In genomic region chr10:75559041-75559675, GRCm38 (mm10) we compare ENCODE assay signal across 8 mouse cellular contexts. TPM values are rescaled to one million over a fixed set of nuclear protein-coding genes. Genes with fewer than 3 reads are reported as not detected.
DNase-seq lines count a peak whose midpoint lies in the region; ATAC-seq and TF ChIP-seq lines count a peak whose summit lies in the region.

No protein-coding gene starts in this region.

- H3K9ac ChIP-seq in heart, embryonic 15.5 days, result peak overlapping the region; percentile 58
- H3K9ac ChIP-seq in midbrain, embryonic 13.5 days (replicated peaks), result peak overlapping the region; percentile 86

- peak overlapping the region; percentile 62 for H3K4me3 ChIP-seq in heart, embryonic 15.5 days
- H3K4me3 ChIP-seq in hindbrain, embryonic 10.5 days, result peak overlapping the region; percentile 72
- H3K4me3 ChIP-seq in midbrain, embryonic 13.5 days (replicated peaks), result peak overlapping the region; percentile 70

- 8% methylated on average over 14 of the region's 14 CpGs for WGBS in heart, embryonic 15.5 days
- WGBS in hindbrain, embryonic 10.5 days, result 3% methylated on average over 14 of the region's 14 CpGs
- WGBS in midbrain, embryonic 13.5 days, result 3% methylated on average over 14 of the region's 14 CpGs

- TF ChIP-seq CTCF in brain, embryonic 14.5 days (IDR thresholded peaks at IDR 0.05; ENCODE audit: borderline replicate concordance, extremely low read depth, insufficient read depth, insufficient read length), result no peak

- H3K9me3 ChIP-seq in heart, embryonic 15.5 days (replicated peaks), result no peaks in the 10 kb centered on the region
- H3K9me3 ChIP-seq in hindbrain, embryonic 10.5 days, result no peaks in the 10 kb centered on the region
- H3K9me3 ChIP-seq in midbrain, embryonic 13.5 days, result no peaks in the 10 kb centered on the region

- TF ChIP-seq POLR2A in brain, embryonic 14.5 days (IDR thresholded peaks at IDR 0.05; ENCODE audit: borderline replicate concordance, extremely low read depth, insufficient read depth, insufficient read length, poor library complexity, severe bottlenecking), result 0 out of 2 replicates have a peak, but pooled peaks have one; percentile 7

- DNase-seq in heart, postnatal 14 days, result no peak
- peak; percentile 68 for DNase-seq in brain, embryonic 14.5 days (ENCODE audit: low read depth)
- DNase-seq in hindbrain, embryonic 10.5 days (ENCODE audit: low spot score), result no peak
- no peak for DNase-seq in frontal cortex, postnatal 10 days (ENCODE audit: low spot score in 2 of 2)
- no peak for DNase-seq in left cerebral cortex, postnatal 4 days
- DNase-seq in gastrocnemius, postnatal 14 days, result no peak

- peak overlapping the region; percentile 98 for H3K4me2 ChIP-seq in heart, embryonic 15.5 days
- H3K4me2 ChIP-seq in midbrain, embryonic 13.5 days (replicated peaks), result peak overlapping the region; percentile 89

- H3K27ac ChIP-seq in heart, embryonic 15.5 days, result no peak overlapping the region
- H3K27ac ChIP-seq in hindbrain, embryonic 10.5 days, result peak overlapping the region; percentile 88
- peak overlapping the region; percentile 93 for H3K27ac ChIP-seq in midbrain, embryonic 13.5 days

- no peak for ATAC-seq in heart, embryonic 15.5 days (replicated peaks; ENCODE audit: insufficient number of reproducible peaks, insufficient read depth, low FRiP score, low read depth)
- peak; percentile 19 for ATAC-seq in midbrain, embryonic 13.5 days

- no peaks in the 10 kb centered on the region for H3K36me3 ChIP-seq in heart, embryonic 15.5 days
- no peaks in the 10 kb centered on the region for H3K36me3 ChIP-seq in hindbrain, embryonic 10.5 days
- peaks cover 20% of the 10 kb centered on the region for H3K36me3 ChIP-seq in midbrain, embryonic 13.5 days

- intact Hi-C loops in heart, postnatal 14 days (cut with DNase I), result no loop called here
- intact Hi-C loops in left cerebral cortex, postnatal 4 days (cut with DNase I), result no loop called here
- intact Hi-C loops in gastrocnemius, postnatal 14 days (cut with DNase I; ENCODE audit: low total_unique reads), result no loop called here

- H3K27me3 ChIP-seq in heart, embryonic 15.5 days, result peaks cover 54% of the 10 kb centered on the region
- peaks cover 68% of the 10 kb centered on the region for H3K27me3 ChIP-seq in hindbrain, embryonic 10.5 days (ENCODE audit: insufficient read depth, poor library complexity, severe bottlenecking)
- H3K27me3 ChIP-seq in midbrain, embryonic 13.5 days, result peaks cover 19% of the 10 kb centered on the region

- peaks cover 40% of the 10 kb centered on the region for H3K4me1 ChIP-seq in heart, embryonic 15.5 days (replicated peaks)
- peaks cover 51% of the 10 kb centered on the region for H3K4me1 ChIP-seq in hindbrain, embryonic 10.5 days (replicated peaks)
- H3K4me1 ChIP-seq in midbrain, embryonic 13.5 days (replicated peaks), result peaks cover 43% of the 10 kb centered on the region

RNA-seq across cellular contexts. Expression of gene Lrrc75b, which starts 1.0 kb away (rescaled TPM):
- 1.7 and 2.2 TPM in 2 replicates for polyA plus RNA-seq in heart, embryonic 15.5 days (2015; fragmentation: Nextera tagmentation; extraction: Ambion mirVana)
- total RNA-seq in heart, postnatal 14 days (2021), result 1 to 10 TPM; 1.3 to 1.5 TPM
- polyA plus RNA-seq in brain, embryonic 14.5 days (2012; rRNA removed), result 22.7 and 38.8 TPM in 2 replicates
- polyA plus RNA-seq in hindbrain, embryonic 10.5 days (2016; fragmentation: Nextera tagmentation; extraction: Ambion mirVana), result 2.8 and 6.6 TPM in 2 replicates
- polyA plus RNA-seq in midbrain, embryonic 13.5 days (2015; fragmentation: Nextera tagmentation; extraction: Ambion mirVana), result 21.4 and 21.8 TPM in 2 replicates
- total RNA-seq in left cerebral cortex, postnatal 4 days (2021), result 10 to 100 TPM; 46.4 to 49.0 TPM
- under 1 TPM; 0.53 to 0.90 TPM for total RNA-seq in gastrocnemius, postnatal 14 days (2021)

RNA-seq across cellular contexts. Expression of gene Ggt1, which starts 2.2 kb away (rescaled TPM):
- polyA plus RNA-seq in heart, embryonic 15.5 days (2015; fragmentation: Nextera tagmentation; extraction: Ambion mirVana), result 0.48 and 0.86 TPM in 2 replicates
- not detected for total RNA-seq in heart, postnatal 14 days (2021)
- polyA plus RNA-seq in brain, embryonic 14.5 days (2012; rRNA removed), result 2.3 and 2.6 TPM in 2 replicates
- polyA plus RNA-seq in hindbrain, embryonic 10.5 days (2016; fragmentation: Nextera tagmentation; extraction: Ambion mirVana), result 3.3 and 3.4 TPM in 2 replicates
- 0.76 and 0.94 TPM in 2 replicates for polyA plus RNA-seq in midbrain, embryonic 13.5 days (2015; fragmentation: Nextera tagmentation; extraction: Ambion mirVana)
- 1 to 10 TPM; 3.1 to 3.5 TPM for total RNA-seq in left cerebral cortex, postnatal 4 days (2021)
- under 1 TPM; 0.66 TPM for total RNA-seq in gastrocnemius, postnatal 14 days (2021)

RNA-seq across cellular contexts. Expression of gene Ggt5, which starts 30.0 kb away (rescaled TPM):
- 7.5 and 9.5 TPM in 2 replicates for polyA plus RNA-seq in heart, embryonic 15.5 days (2015; fragmentation: Nextera tagmentation; extraction: Ambion mirVana)
- 10 to 100 TPM in 1 of 2 experiments, 1 to 10 TPM in 1; 8.3 to 10.7 TPM for total RNA-seq in heart, postnatal 14 days (2021)
- polyA plus RNA-seq in brain, embryonic 14.5 days (2012; rRNA removed), result 5.2 and 6.7 TPM in 2 replicates
- polyA plus RNA-seq in hindbrain, embryonic 10.5 days (2016; fragmentation: Nextera tagmentation; extraction: Ambion mirVana), result 0.30 and 0.82 TPM in 2 replicates
- 1.9 and 2.4 TPM in 2 replicates for polyA plus RNA-seq in midbrain, embryonic 13.5 days (2015; fragmentation: Nextera tagmentation; extraction: Ambion mirVana)
- 1 to 10 TPM; 1.9 to 3.0 TPM for total RNA-seq in left cerebral cortex, postnatal 4 days (2021)
- 1 to 10 TPM; 5.6 to 7.4 TPM for total RNA-seq in gastrocnemius, postnatal 14 days (2021)

RNA-seq across cellular contexts. Expression of gene Gucd1, which starts 41.4 kb away (rescaled TPM):
- 22.8 and 25.6 TPM in 2 replicates for polyA plus RNA-seq in heart, embryonic 15.5 days (2015; fragmentation: Nextera tagmentation; extraction: Ambion mirVana)
- 10 to 100 TPM; 43.8 to 45.5 TPM for total RNA-seq in heart, postnatal 14 days (2021)
- 26.0 and 33.2 TPM in 2 replicates for polyA plus RNA-seq in brain, embryonic 14.5 days (2012; rRNA removed)
- 32.5 and 32.9 TPM in 2 replicates for polyA plus RNA-seq in hindbrain, embryonic 10.5 days (2016; fragmentation: Nextera tagmentation; extraction: Ambion mirVana)
- polyA plus RNA-seq in midbrain, embryonic 13.5 days (2015; fragmentation: Nextera tagmentation; extraction: Ambion mirVana), result 23.7 and 27.3 TPM in 2 replicates
- total RNA-seq in left cerebral cortex, postnatal 4 days (2021), result 10 to 100 TPM; 21.5 to 23.8 TPM
- total RNA-seq in gastrocnemius, postnatal 14 days (2021), result 10 to 100 TPM; 40.4 to 60.3 TPM

RNA-seq across cellular contexts. Expression of gene Snrpd3, which starts 41.8 kb away (rescaled TPM):
- polyA plus RNA-seq in heart, embryonic 15.5 days (2015; fragmentation: Nextera tagmentation; extraction: Ambion mirVana), result 84.9 and 92.3 TPM in 2 replicates
- 10 to 100 TPM; 56.0 to 68.3 TPM for total RNA-seq in heart, postnatal 14 days (2021)
- 51.4 and 60.3 TPM in 2 replicates for polyA plus RNA-seq in brain, embryonic 14.5 days (2012; rRNA removed)
- 269 and 286 TPM in 2 replicates for polyA plus RNA-seq in hindbrain, embryonic 10.5 days (2016; fragmentation: Nextera tagmentation; extraction: Ambion mirVana)
- polyA plus RNA-seq in midbrain, embryonic 13.5 days (2015; fragmentation: Nextera tagmentation; extraction: Ambion mirVana), result 167 and 178 TPM in 2 replicates
- 100 to 1,000 TPM; 119 to 120 TPM for total RNA-seq in left cerebral cortex, postnatal 4 days (2021)
- 100 to 1,000 TPM; 103 to 108 TPM for total RNA-seq in gastrocnemius, postnatal 14 days (2021)
